Mouse (Mus musculus) spleen, postnatal 10 days (tissue): Measurements from ENCODE around the gene Stoml1.

ENCODE experiments used
- DNase-seq, 2 experiments: peaks; one replicate each; pipeline ENCODE4 v3.0.0; 2021 to 2022; ENCODE audit warnings: low spot score in 2 of 2

Stoml1 gene

DNA sequence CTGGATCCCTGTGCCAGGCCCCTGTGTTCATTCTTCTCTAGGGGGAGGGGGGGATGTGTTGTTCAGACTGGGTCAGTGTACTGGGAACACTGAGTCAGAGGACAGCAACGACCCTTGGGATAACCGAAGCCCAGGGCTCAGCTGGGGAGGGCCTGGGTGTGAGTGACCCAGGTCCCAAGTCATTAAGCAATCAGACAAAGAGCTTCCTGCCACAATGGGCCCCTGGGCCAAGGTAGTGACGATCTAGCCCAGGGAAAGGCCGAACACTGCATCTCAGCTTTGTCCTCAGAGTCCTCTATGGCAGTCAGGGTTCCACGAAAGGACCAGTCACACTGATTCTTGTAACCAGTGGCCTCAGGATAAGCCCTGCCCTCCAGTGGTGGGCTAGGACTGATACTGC, 50.2 kb downstream of the Stoml1 start:
- DNase-seq, result no peak

DNA sequence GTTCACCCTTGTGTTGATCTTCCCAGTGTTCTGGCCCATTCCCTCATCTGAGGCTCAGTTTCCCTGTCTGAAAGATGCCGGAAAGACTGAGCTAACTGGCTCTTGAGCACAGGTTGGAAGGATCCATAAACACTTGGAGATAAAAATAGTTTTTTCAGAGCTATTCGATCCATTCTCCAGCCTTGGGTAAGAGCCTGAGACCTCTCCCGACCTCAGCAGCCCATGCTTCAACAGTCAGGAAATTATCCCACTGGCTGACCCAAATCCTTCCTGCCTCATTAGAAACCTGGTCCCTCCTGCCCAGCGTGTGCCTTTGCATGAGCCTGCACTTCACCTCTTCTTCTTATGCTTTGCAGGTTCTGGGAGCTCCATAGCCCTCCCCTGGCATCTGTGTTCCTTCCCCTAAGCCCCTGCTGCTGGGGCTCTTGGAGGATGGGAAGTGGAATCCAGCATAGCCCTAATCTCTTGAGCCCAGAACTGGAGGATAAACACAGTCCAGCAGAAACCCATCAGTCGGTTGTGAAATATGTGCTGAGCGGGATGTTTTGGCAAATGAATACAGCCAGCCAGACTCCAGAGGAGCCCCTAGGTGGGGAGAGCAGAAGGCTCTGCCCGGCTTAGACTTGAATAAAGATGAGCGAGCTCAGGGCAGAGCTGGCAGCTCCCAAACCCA, 50.8 kb downstream of the Stoml1 start:
- DNase-seq, result no peak

DNA sequence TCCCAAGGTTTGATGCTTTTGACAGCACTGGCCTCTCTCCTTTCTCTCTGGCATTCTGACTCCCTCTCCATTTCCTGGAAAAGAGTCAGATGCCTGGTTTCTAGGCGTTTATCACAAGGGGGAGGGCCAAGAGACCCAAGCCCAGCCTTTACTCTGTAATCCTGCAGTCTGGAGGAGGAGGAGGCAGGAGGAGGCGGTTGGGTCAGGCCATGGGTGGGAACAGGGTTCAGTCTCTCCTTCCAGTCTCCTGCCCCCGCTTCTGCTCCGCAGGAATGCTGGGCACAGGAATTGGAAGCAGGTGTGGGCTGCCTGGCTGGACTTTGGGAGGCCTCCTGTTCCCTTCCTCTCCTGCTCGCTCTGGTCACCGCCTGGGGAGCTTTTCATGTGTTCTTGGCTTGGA, 52.7 kb downstream of the Stoml1 start:
- DNase-seq, result no peak

DNA sequence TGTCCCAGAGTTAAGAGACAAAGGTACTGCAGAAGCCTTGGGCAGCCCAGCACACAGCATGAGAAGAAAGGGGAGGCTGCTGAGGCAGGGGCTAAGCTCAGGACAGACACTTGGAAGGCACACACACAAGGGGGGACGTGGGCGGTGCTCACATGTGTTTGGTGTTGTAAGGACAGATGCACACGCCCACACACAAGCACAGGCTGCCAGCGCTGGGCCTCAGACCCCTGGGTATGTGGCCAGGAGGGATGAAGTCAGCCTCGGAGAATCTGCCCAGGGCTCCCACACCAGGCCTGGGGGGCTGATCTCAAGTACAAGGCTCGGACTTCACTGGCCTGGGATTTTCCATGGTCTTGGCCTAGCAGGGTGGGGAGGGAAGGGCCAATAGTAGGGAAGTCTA, 55.4 kb downstream of the Stoml1 start:
- no peak for DNase-seq

DNA sequence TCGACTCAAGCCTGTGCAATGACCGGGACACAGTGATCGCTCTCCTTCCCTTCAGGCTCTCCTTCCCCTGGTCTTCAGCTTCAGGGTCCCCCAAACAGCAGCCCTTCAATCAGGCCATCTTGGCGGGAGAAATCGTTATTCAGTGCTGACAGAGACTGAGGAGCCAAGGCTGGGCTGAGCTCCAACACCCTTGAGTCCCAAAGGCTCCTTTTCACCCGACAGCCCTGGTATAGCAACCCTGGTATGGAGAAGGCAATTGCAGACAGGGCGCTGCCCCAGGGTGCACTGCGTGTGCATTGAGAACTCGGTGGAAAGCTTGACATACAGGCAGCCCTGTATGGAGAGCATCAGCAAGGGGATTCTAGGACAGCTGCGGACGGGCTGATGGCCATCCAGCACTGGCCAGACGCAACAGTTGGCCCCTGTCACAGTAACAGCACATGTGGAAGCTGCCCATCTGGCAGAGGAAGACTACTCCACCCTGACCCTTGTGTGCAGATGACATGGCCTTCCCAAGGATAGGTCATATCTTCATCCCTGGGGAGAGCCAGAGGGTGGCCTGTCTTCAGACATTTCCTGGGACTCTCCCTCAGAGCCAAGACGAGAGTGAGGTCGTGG, 57.2 kb downstream of the Stoml1 start:
- no peak for DNase-seq

DNA sequence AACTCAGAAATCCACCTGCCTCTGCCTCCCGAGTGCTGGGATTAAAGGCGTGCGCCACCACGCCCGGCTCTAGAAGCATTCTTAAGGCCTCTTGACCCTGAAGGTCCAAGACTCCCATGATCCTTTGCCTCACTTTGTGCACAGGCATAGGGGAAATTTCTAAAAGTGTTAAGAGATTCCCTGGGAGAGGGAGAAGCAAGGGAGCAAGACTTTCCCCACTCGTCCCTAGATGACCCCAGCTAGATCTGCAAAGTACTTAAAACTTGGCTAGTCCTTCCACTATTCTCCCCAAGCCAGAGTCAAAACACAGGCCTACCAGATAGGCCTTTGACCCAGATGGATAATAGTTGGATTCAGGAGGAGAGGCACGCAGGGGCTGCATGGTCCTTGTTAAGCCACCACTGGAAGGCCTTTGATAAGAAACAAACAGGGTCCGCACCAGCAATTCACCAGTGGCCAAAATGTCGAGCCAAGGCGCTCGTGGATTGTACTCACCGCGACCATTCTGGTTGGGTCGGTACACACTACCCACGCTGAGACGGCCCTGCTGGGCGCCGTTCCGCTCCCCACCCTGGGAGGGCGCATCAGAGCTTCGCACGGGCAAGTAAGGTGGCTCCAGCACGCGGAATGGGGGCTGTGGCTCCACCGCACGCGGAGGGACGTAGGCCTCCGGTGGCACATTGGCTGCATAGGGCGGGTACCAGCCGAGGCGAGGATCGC, 58.4 kb downstream of the Stoml1 start:
- no peak for DNase-seq
